Mouse (Mus musculus) granulocyte monocyte progenitor cell, adult 5-6 weeks (primary cell): ENCODE results near the gene Gramd1b. TPM values are rescaled to one million over a fixed set of nuclear protein-coding genes. Genes with fewer than 3 reads are reported as not detected.

ENCODE experiments used
- ATAC-seq: replicated peaks from 2 replicates; pipeline ENCODE4 v1.8.0; 2016; ENCODE audit warnings: mild to moderate bottlenecking, moderate TSS enrichment, inconsistent platforms; ENCODE audit not compliant: poor library complexity, severe bottlenecking
- total RNA-seq, 2 experiments: library from RNA; stranded (forward) in 1 of 2; stranded (reverse) in 1 of 2; fragments of 200-712, 200-1000 nt in 1 of 2; fragments of >200 nt in 1 of 2; fragmentation: Nextera tagmentation in 1 of 2; gene quantifications; 2 replicates each; pipeline ENCODE4 v1.2.3; 2014 to 2017

Gramd1b gene
- total RNA-seq (2014; fragmentation: Nextera tagmentation) (18.5 and 25.8 TPM in 2 replicates), total RNA-seq (2017) (5.3 and 8.1 TPM in 2 replicates)

DNA sequence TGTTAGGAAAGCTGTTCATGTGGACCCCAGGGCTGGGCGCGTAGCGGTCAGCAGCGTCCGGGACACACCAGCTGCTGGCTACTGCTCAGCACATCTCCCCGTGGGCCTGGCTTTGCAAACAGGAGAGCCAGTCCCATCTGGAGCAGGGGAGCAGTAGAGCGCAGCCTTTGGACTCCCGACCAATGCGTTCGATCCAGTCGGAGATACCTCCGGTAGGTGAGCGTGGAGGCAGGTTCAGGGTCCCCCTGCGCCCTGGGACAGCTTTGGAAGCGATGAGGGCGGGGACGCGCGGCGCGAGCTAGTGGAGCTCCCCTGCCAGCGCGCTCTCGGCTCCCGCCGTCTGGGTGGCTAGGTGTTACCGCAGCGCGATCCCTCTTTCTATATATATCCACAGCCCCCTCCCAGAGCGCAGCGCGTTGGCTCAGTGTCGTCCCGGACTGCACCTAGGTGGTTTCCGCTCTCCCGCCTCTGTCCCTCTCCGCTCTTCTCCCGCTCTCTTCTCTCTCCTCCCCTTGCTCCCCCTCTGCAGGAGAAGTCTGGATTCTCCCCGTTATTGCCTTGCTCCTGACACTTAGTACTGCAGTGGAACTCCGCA, at the start of gene Gramd1b:
Gene Gramd1b (minus strand): TSS at position 357 of the 595 bp plus-strand sequence.
- peak; percentile 57 for ATAC-seq

GRCm38 (mm10) chr9:40578726-40579625, 47.8 kb upstream of the Gramd1b start:
- no peak for ATAC-seq

GRCm38 (mm10) chr9:40577132-40577531, 45.9 kb upstream of the Gramd1b start:
- peak; percentile 31 for ATAC-seq

DNA sequence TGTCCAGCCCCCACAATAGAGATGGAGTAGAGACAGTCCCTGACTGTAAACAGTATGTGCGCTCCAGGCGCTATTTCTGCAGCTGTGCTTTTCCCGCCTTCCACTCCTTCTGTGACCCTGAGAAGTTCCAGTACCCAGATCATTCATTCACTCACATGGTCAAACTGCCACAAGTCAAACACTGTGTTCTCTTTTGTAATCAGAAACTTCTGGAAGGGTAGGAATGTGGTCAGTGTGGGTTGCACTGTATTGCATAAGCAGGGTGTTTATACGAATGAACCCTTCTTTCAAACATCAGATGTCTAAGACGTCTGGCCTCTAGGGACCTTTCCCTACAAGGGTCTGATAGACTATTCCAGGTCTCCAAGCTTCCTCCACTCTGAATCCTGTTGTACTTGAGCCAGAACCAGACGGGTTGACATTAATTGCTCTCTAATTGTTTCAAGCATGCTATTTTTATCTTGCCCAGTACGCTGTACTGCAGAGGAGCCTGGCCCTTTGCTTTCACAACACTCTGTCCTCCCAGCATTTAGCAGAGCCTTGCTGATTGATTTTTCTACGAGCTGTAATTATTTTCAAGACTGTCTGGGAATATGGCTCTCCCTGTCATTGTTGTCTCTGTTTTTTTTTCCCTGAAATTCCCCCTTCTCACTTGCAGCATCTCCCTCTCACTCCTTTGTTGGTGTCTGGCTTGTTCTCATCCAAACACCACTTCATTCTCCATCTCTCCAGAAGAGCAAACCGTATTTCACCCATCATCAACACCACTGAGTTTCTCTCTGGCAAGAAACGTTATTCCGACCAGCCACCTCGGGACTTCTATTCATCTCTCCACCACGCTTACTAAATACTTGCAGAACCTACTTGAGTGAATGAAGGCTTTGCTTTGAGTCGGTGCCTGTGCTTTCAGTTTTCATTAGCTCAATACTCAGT, 44.1 kb upstream of the Gramd1b start:
- peak; percentile 75 for ATAC-seq

DNA sequence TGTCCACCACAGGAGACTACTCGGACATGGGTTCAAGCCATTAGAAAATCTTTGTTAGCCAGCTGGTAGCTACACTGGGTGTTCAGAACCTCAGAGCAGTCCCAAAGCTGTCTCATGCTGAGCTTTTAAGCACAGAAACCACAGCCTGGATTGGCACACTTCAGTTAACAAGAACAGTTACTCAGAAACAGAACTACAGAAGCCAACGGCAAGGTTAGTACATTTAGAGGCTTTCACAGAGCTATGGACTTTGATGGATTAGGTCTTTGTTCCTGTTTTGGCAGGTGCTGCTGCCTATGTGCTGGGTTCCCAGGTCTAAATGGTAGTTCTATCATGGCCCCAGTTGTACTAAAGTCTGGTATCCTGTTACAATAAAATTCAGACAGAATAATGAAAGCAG, 40.1 kb upstream of the Gramd1b start:
- ATAC-seq, result peak; percentile 44

DNA sequence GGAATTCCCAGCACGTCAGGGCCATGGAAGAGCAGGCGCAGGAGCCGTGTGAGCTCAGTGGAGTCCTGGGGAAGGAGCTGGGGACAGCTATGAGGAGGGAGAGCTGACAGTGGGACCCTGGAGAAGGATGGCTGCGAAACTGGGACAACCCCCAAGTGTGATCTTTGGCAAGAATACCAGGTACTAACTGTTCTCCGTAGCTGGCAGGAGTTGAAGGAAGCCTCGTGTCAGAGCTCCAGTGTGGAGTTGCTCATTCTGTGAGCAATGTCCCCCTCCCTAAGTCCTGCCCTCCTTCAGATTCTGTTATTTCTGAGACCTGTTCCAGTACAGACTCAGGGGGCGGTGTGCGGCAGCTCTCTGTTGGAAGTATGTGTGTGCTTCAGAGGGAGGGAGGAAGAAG, 36.9 kb upstream of the Gramd1b start:
- no peak for ATAC-seq

DNA sequence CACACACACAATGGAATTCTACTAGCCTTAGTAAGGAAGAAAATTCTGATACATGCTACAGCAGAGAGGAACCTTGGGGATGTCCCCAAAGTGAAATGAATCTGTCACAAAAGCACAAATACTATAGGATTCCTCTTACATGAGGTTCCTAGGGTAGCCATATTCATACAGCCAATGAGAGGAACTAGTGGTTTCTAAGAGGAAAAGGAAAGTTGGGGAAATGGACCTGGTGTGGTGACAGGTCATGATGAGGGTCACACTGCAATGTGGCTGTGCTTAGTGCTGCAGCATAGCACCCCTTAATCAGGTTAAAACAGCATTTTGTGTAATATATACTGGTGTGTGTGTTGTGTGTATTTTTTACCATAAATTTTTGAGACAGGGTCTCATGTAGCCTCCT, 32.6 kb upstream of the Gramd1b start:
- peak; percentile 90 for ATAC-seq

DNA sequence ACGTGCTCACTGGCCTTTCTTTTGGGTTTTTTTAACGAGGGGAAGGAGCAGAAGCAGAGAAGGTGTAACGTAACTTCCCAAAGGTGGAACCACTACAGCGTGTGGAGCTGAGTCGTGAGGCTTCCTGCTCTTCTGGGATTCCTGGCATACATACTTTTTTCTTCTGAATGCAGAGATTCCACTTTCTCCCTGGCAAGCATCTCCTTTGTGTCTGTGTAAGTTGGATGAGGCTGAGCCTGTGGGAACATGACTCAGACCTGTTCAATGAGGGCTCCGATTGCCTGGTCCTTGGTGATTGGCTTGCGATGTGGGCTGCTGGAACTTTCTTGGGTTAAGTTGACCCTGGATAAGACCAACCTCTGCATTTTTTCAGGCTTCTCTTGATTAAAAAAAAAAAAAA, 28.5 kb upstream of the Gramd1b start:
- ATAC-seq, result no peak

- ATAC-seq, result no peak
Measured at GRCm38 (mm10) chr9:40557796-40558195, 26.6 kb upstream of the Gramd1b start.

DNA sequence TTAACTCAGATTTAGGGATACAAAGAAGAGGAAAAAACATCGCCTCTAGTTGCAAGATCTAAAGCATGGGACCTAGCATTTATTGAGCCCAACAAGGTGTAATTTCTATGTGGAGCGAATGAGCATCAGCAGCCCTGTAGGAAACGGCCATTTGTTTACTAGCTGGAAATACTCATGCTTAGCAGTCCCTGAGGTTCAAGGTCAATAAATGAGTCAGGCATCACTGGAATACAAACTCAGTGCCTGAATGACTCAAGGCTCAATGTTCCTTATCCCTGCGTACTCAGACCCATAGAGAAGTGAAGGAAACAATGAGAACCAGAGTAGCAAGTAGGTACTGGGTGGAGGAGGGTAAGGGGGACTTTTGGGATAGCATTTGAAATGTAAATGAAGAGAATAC, 25.2 kb upstream of the Gramd1b start:
- no peak for ATAC-seq

GRCm38 (mm10) chr9:40555243-40555642, 24.1 kb upstream of the Gramd1b start:
- no peak for ATAC-seq

- ATAC-seq, result peak; percentile 56; the same call in 1 of the 2 replicates
Measured at GRCm38 (mm10) chr9:40547876-40548275, 16.7 kb upstream of the Gramd1b start.

DNA sequence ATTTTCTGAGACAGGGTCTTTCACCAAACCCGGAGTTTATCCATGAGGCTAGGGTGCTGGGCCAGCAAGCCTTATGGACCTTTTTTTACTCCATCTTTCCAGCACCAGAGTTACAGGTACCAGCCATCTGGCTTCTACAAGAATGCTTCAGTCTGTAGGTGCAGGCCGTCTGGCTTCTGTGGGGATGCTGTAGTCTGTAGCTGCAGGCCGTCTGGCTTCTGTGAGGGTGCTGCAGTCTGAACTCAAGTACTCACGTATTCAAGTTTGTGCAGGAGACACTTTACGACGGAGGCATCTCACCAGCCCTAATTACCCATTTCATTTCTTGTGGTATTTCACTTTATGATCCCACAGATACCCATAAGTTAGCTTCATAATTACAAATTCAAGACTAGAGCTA, 14.0 kb upstream of the Gramd1b start:
- ATAC-seq, result no peak

GRCm38 (mm10) chr9:40539588-40540140, 8.5 kb upstream of the Gramd1b start:
- ATAC-seq, result no peak

DNA sequence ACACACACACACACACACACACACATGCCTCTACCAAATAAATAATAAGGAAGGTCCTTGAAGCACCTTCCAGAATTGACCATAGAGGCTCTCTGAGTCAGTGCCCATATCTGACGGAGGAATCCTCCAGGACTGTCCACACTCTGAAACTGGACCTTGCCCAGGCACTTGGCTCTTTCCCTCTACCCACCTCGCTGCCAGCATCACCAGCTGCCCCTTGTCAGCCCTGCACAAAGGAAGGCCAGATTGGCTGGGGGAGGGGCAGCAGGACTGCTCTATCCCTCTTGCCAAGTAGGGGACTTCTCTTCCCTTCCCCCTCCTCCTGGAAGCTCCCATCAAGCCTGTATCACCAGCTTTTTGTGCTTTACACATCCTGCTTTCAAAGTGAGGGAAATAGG, 6.5 kb upstream of the Gramd1b start:
- ATAC-seq, result no peak

GRCm38 (mm10) chr9:40537044-40537707, 6.0 kb upstream of the Gramd1b start:
- no peak for ATAC-seq

- ATAC-seq, result peak; percentile 54
Measured at GRCm38 (mm10) chr9:40530536-40530935, 647 bp downstream of the Gramd1b start.

DNA sequence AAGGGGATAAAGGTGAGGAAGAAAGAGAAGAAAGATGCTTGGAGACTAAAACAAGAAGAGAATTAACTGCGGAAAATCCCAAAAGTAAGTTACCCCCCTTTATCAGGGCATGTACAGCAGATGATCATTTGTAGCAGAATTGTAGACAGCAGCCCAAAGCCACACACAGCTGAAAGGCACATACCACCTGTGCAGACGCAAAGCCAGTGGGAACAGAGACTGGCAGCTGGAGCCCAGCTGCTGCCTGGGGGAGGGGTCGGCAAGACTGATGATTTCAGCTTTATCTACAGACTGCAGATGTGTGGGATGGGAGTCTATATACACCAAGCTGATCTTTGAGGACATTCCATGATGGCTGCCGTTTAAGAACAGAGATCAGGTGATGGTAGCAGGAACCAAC, 2.5 kb downstream of the Gramd1b start:
- no peak for ATAC-seq

DNA sequence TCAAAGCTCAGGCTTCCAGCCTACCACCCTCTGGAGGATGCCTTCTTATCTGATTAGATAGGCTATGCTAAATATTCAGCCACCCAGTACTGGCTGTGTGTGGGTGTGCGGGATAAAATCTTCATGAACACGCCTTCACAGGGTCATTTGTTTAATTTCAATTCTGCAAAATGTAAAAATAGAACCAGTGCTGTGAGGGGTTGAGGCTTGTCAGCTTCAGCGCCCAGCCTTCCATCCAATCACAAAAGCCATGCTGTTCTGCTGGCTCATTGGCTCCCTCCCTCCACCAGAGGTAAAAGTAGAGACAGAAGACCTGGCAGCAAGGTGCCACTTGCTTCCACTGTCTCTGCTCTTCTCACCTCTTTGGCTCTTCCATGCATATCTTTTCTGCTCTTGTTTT, 4.3 kb downstream of the Gramd1b start:
- ATAC-seq, result peak; percentile 25; the same call in 1 of the 2 replicates

DNA sequence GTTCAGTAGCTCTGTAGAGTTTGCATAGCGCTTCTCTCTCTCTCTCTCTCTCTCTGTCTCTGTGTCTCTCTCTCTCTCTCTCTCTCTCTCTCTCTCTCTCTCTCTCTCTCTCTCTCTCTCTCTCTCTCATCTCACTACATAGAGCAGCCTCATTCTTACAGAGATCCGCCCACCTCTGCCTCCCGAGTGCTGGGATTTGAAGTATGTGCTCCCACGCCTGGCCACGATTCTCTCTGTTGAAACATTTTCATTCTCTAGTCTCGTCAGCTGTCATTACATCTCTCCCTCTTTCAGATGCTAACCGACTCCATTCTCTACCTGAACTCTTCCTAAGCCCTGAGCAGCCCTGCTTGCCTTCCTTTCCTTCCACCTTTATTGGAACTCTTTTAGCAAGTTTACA, 9.0 kb downstream of the Gramd1b start:
- ATAC-seq, result no peak
